Mouse (Mus musculus): ENCODE results near the gene Ccr1. TPM values are rescaled to one million over a fixed set of nuclear protein-coding genes. Genes with fewer than 3 reads are reported as not detected.

Gene Ccr1
- total and polyA plus RNA-seq, 3 experiments = 1.6 to 4.9 (median 1.6) TPM

DNA sequence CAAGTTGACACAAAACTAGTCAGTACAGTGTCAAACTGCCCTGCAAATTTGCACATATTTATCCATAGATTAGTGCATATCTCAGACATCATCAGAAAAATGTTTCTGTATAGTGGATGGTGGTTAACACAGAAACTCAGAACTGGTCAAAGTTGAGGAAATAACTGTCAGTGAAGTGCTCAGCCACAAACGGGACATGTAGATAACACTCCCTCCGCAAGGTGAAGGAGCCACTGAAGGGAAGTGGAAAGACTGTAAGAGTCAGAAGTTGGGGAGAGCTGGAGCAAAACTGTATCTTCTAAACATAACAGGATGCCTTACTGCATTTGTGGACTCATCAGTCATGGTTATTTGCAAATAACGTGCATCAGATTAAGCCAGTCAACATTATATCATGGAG is 29.2 kb upstream of the Ccr1 start:
- peaks cover 0 to 2% of the 10 kb centered on the region in 2 experiments; a peak in 1 of 4 replicates for H3K4me1 ChIP-seq (ENCODE audit: control insufficient read depth in 1 of 2, insufficient read depth in 2 of 2)
- no peak overlapping the region for H3K4me2 ChIP-seq (ENCODE audit: insufficient read depth, low read depth, poor library complexity, severe bottlenecking)
- no peak overlapping the region for H3K27ac ChIP-seq (ENCODE audit: insufficient read depth, low read depth)
- H3K79me2 ChIP-seq (replicated peaks; ENCODE audit: control insufficient read depth, extremely low read depth, insufficient read depth, poor library complexity, severe bottlenecking) = no peaks in the 10 kb centered on the region
- H3K27me3 ChIP-seq (replicated peaks) = no peaks in the 10 kb centered on the region
- no peak overlapping the region for H3K4me3 ChIP-seq (replicated peaks in 1 of 3; ENCODE audit: low read depth in 2 of 3, low read length in 2 of 3, poor library complexity in 1 of 3)
- dilution Hi-C loops (cut with MboI; ENCODE audit: extremely low pct_ligation_motif_present, extremely low pct_unique_long_range_greater_than_20kb, low sequenced_read_pairs) (no loop called here), in situ Hi-C loops (cut with MboI; ENCODE audit: low pct_ligation_motif_present, low pct_unique_long_range_greater_than_20kb, low sequenced_read_pairs) (no loop called here)
- DNase-seq (ENCODE audit: extremely low read depth) = no peak
- no peaks in the 10 kb centered on the region for H3K9me3 ChIP-seq (replicated peaks; ENCODE audit: low read length)
- H3K9ac ChIP-seq (ENCODE audit: insufficient read depth, low read depth) = no peak overlapping the region
- H3K36me3 ChIP-seq (replicated peaks in 1 of 2; ENCODE audit: control insufficient read depth in 1 of 2, insufficient read depth in 1 of 2, low read length in 1 of 2) = no peaks in the 10 kb centered on the region
- no peak for TF ChIP-seq NRF1 (IDR thresholded peaks at IDR 0.05; ENCODE audit: low read depth, low read length)
- no peak for TF ChIP-seq JUN (IDR thresholded peaks at IDR 0.05; ENCODE audit: insufficient read depth, low read depth, low read length)
- TF ChIP-seq POLR2AphosphoS2 (IDR thresholded peaks at IDR 0.05; ENCODE audit: low read depth, low read length) = no peak
- TF ChIP-seq POLR2A (IDR thresholded peaks at IDR 0.05; ENCODE audit: low read depth, low read length) = no peak
- no peak for TF ChIP-seq MEF2A (IDR thresholded peaks at IDR 0.05; ENCODE audit: borderline replicate concordance, low read depth, low read length)
- TF ChIP-seq BHLHE40 (IDR thresholded peaks at IDR 0.05; ENCODE audit: low read depth, low read length) = no peak

DNA sequence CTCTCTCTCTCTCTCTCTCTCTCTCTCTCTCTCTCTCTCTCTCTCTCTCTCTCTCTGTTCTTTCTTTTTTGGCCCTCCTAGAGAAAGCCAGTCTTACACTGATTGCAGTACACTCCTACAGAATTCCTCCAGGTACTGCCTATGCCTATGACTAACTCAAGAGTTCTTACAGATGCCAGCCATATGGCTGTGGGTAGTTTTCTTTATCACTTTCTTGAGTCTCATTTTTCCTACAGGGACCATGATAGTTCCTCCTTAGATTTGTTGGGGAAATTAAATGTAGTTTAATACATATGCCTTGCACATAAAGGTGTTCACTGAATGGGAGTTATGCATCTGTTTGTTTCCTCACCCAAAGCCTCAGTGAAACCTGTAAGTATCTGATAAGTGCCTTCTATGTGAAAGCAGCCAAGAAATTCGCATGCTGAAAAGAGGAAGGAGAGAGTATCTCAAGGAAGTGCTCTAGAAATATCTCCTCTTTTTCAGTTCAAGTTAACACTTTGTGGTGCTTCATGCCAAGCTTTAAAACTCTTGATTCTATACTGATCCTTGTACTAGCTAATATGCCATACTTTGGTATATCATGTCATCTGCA is 22.9 kb upstream of the Ccr1 start:
- Histone ChIP-seq H3K27me3 (replicated peaks) (no peaks in the 10 kb centered on the region), H3K9ac (ENCODE audit: insufficient read depth, low read depth) (no peak overlapping the region), H3K4me2 (ENCODE audit: insufficient read depth, low read depth, poor library complexity, severe bottlenecking) (no peak overlapping the region), H3K4me3 (replicated peaks in 1 of 3; ENCODE audit: low read depth in 2 of 3, low read length in 2 of 3, poor library complexity in 1 of 3) (no peak overlapping the region), H3K27ac (ENCODE audit: insufficient read depth, low read depth) (no peak overlapping the region), H3K36me3 (replicated peaks in 1 of 2; ENCODE audit: control insufficient read depth in 1 of 2, insufficient read depth in 1 of 2, low read length in 1 of 2) (no peaks in the 10 kb centered on the region), H3K4me1 (ENCODE audit: control insufficient read depth in 1 of 2, insufficient read depth in 2 of 2) (peaks cover 2 to 30% of the 10 kb centered on the region in 2 experiments; a peak in 3 of 4 replicates), H3K79me2 (replicated peaks; ENCODE audit: control insufficient read depth, extremely low read depth, insufficient read depth, poor library complexity, severe bottlenecking) (no peaks in the 10 kb centered on the region), H3K9me3 (replicated peaks; ENCODE audit: low read length) (no peaks in the 10 kb centered on the region)
- in situ Hi-C loops (cut with MboI; ENCODE audit: low pct_ligation_motif_present, low pct_unique_long_range_greater_than_20kb, low sequenced_read_pairs) = no loop called here
- dilution Hi-C loops (cut with MboI; ENCODE audit: extremely low pct_ligation_motif_present, extremely low pct_unique_long_range_greater_than_20kb, low sequenced_read_pairs) = no loop called here
- no peak for TF ChIP-seq TBP (conservative IDR thresholded peaks at IDR 0.05; ENCODE audit: low read depth, low read length)
- TF ChIP-seq E2F4 (IDR thresholded peaks at IDR 0.05; ENCODE audit: insufficient replicate concordance, low read depth, low read length) = no peak
- no peak for TF ChIP-seq MAZ (IDR thresholded peaks at IDR 0.05; ENCODE audit: low read depth, low read length)
- no peak for TF ChIP-seq ZMIZ1 (IDR thresholded peaks at IDR 0.05; ENCODE audit: low read depth, low read length)
- no peak for TF ChIP-seq PAX5 (IDR thresholded peaks at IDR 0.05; ENCODE audit: low read length)
- no peak for TF ChIP-seq UBTF (IDR thresholded peaks at IDR 0.05; ENCODE audit: low read depth, low read length)
- no peak for TF ChIP-seq IRF4 (IDR thresholded peaks at IDR 0.05; ENCODE audit: low read depth, low read length)
- TF ChIP-seq RAD21 (IDR thresholded peaks at IDR 0.05; ENCODE audit: low read depth, low read length) = no peak
- no peak for TF ChIP-seq SMC3 (IDR thresholded peaks at IDR 0.05; ENCODE audit: low read depth, low read length)
- no peak for TF ChIP-seq GABPA (IDR thresholded peaks at IDR 0.05; ENCODE audit: insufficient replicate concordance, low read depth, low read length)
- no peak for TF ChIP-seq KAT2A (IDR thresholded peaks at IDR 0.05; ENCODE audit: insufficient replicate concordance, low read length)
- TF ChIP-seq USF2 (conservative IDR thresholded peaks at IDR 0.05; ENCODE audit: low read depth, low read length) = no peak
- DNase-seq (ENCODE audit: extremely low read depth) = no peak
